24 mouse cellular contexts compared by ENCODE assay signal in genomic region chr7:114783291-114783690, GRCm38 (mm10). TPM values are rescaled to one million over a fixed set of nuclear protein-coding genes. Genes with fewer than 3 reads are reported as not detected.
A peak's percentile ranks its signal among the peaks of the same experiment; 100 is the strongest.
DNase-seq lines count a peak whose midpoint lies in the region; ATAC-seq and TF ChIP-seq lines count a peak whose summit lies in the region.
"Had no signal": no experiment of that assay in that cellular context is flagged by ENCODE, and none has a peak within 500 bp of the region (broad histone marks: within the 10 kb centered on the region; RNA-seq: fewer than 3 reads in every experiment).

No protein-coding gene starts in this region.

- H3K4me2 ChIP-seq in kidney, embryonic 15.5 days = no peak overlapping the region
- no peak overlapping the region for H3K4me2 ChIP-seq in kidney, embryonic 16.5 days (replicated peaks; ENCODE audit: low read depth, low read length)
- H3K4me2 ChIP-seq: heart, embryonic 13.5 days; hindbrain, embryonic 14.5 days had no signal

- H3K9me3 ChIP-seq in kidney, embryonic 15.5 days (replicated peaks) = no peaks in the 10 kb centered on the region
- H3K9me3 ChIP-seq in kidney, embryonic 16.5 days (ENCODE audit: low read length) = no peaks in the 10 kb centered on the region
- H3K9me3 ChIP-seq: G1E; heart, embryonic 10.5 days; heart, embryonic 13.5 days had no signal

- ATAC-seq in kidney, embryonic 15.5 days (replicated peaks; ENCODE audit: low FRiP score) = no peak
- ATAC-seq in kidney, embryonic 16.5 days (ENCODE audit: low FRiP score, low TSS enrichment) = 0 out of 2 replicates have a peak, but pooled peaks have one; percentile 39
- ATAC-seq: forebrain, embryonic 14.5 days; forebrain, postnatal 0 days; hindbrain, postnatal 0 days; Patski had no signal

- H3K36me3 ChIP-seq in kidney, adult 2 months (ENCODE audit: control insufficient read depth, insufficient read depth, low read length) = no peaks in the 10 kb centered on the region
- no peaks in the 10 kb centered on the region for H3K36me3 ChIP-seq in kidney, embryonic 15.5 days
- no peaks in the 10 kb centered on the region for H3K36me3 ChIP-seq in kidney, embryonic 16.5 days (ENCODE audit: insufficient read depth, low read length)
- H3K36me3 ChIP-seq: G1E; heart, embryonic 10.5 days; heart, embryonic 13.5 days had no signal

- no peak overlapping the region for H3K9ac ChIP-seq in kidney, embryonic 15.5 days
- H3K9ac ChIP-seq in kidney, embryonic 16.5 days (replicated peaks; ENCODE audit: low read length) = no peak overlapping the region
- H3K9ac ChIP-seq: forebrain, postnatal 0 days; heart, embryonic 13.5 days; hindbrain, embryonic 14.5 days had no signal

- H3K4me3 ChIP-seq in kidney, adult 2 months (ENCODE audit: insufficient read depth, low read depth, low read length) = no peak overlapping the region
- H3K4me3 ChIP-seq in kidney, embryonic 15.5 days (replicated peaks) = no peak overlapping the region
- no peak overlapping the region for H3K4me3 ChIP-seq in kidney, embryonic 16.5 days (ENCODE audit: low read length)
- H3K4me3 ChIP-seq: gastrocnemius, adult 2 months; heart, adult 2 months; heart, embryonic 10.5 days; heart, embryonic 13.5 days had no signal

- 48% methylated on average over 3 of the region's 3 CpGs for WGBS in kidney, adult 2 months
- 75% methylated on average over 3 of the region's 3 CpGs for WGBS in kidney, embryonic 15.5 days
- 64% methylated on average over 3 of the region's 3 CpGs for WGBS in kidney, embryonic 16.5 days

- no peak for TF ChIP-seq CTCF in kidney, adult 2 months (conservative IDR thresholded peaks at IDR 0.05; ENCODE audit: insufficient read depth, insufficient read length, low read depth, low read length)

- no peaks in the 10 kb centered on the region for H3K27me3 ChIP-seq in kidney, adult 2 months (replicated peaks; ENCODE audit: control insufficient read depth, insufficient read depth, low read length)
- H3K27me3 ChIP-seq in kidney, embryonic 15.5 days = no peaks in the 10 kb centered on the region
- no peaks in the 10 kb centered on the region for H3K27me3 ChIP-seq in kidney, embryonic 16.5 days (ENCODE audit: insufficient read depth, low read length)
- H3K27me3 ChIP-seq: Patski had no signal

- peaks cover 15% of the 10 kb centered on the region; the same call in 1 of the 2 replicates for H3K4me1 ChIP-seq in kidney, adult 2 months (ENCODE audit: control insufficient read depth, insufficient read depth, low read length)
- no peaks in the 10 kb centered on the region for H3K4me1 ChIP-seq in kidney, embryonic 15.5 days
- no peaks in the 10 kb centered on the region for H3K4me1 ChIP-seq in kidney, embryonic 16.5 days (ENCODE audit: insufficient read depth, low read length)
- H3K4me1 ChIP-seq: heart, embryonic 10.5 days; heart, embryonic 13.5 days had no signal

- peak; percentile 62 for DNase-seq in kidney, adult 2 months
- no peak for DNase-seq in kidney, postnatal 4 days
- DNase-seq in kidney, postnatal 10 days = no peak
- no peak for DNase-seq in liver
- DNase-seq: adrenal gland, postnatal 10 days; adrenal gland, postnatal 36 days; cerebellum, adult 18-20 months; cerebellum, adult 9-10 months; cerebellum, postnatal 14 days; forebrain, postnatal 0 days; gastrocnemius, adult 2 months; gastrocnemius, postnatal 14 days; heart, adult 2 months; heart, postnatal 14 days; heart, postnatal 4 days had no signal

- H3K27ac ChIP-seq in kidney, adult 2 months (ENCODE audit: insufficient read depth, low read depth, low read length) = peak overlapping the region; percentile 91
- 0 out of 2 replicates have a peak overlapping the region, but pooled peaks have one; percentile 24 for H3K27ac ChIP-seq in kidney, embryonic 15.5 days
- no peak overlapping the region for H3K27ac ChIP-seq in kidney, embryonic 16.5 days (ENCODE audit: low read length)
- H3K27ac ChIP-seq: gastrocnemius, adult 2 months; heart, adult 2 months; heart, embryonic 10.5 days; heart, embryonic 13.5 days; hindbrain, embryonic 14.5 days; hindbrain, postnatal 0 days had no signal

- no peak for TF ChIP-seq POLR2A in kidney, adult 2 months (IDR thresholded peaks at IDR 0.05; ENCODE audit: low read depth, low read length)

RNA-seq across cellular contexts. Expression of gene Insc, which starts 39.8 kb away (rescaled TPM):
- polyA plus RNA-seq in kidney, adult 2 months (2012; rRNA removed) = 5.9 and 6.0 TPM in 2 replicates
- 3.7 and 4.1 TPM in 2 replicates for polyA plus RNA-seq in kidney, embryonic 15.5 days (2015; fragmentation: Nextera tagmentation; extraction: Ambion mirVana)
- polyA plus RNA-seq in kidney, embryonic 16.5 days (2015; fragmentation: Nextera tagmentation; extraction: Ambion mirVana) = 3.4 and 4.9 TPM in 2 replicates
- polyA plus RNA-seq: G1E had no signal
